Mouse (Mus musculus) limb, embryonic 13.5 days (tissue): ENCODE data around the gene Btbd19. TPM values are rescaled to one million over a fixed set of nuclear protein-coding genes. Genes with fewer than 3 reads are reported as not detected.

Experiments
- ATAC-seq: fragments of 200-750 bp; cut with Nextera tagmentation; 2 replicates; pipeline ENCODE4 v1.8.0; 2017; ENCODE audit warnings: low read depth, moderate number of reproducible peaks, moderate TSS enrichment; ENCODE audit not compliant: low FRiP score
- H3K27ac ChIP-seq: fragments of 300-500 bp; sonication (generic); 2 replicates; pipeline ENCODE4 v1.5.1; 2015; ENCODE audit warnings: inconsistent platforms, mild to moderate bottlenecking, moderate library complexity
- H3K27me3 ChIP-seq: fragments of 300-500 bp; sonication (generic); 2 replicates; pipeline ENCODE4 v1.6.1; 2015; ENCODE audit warnings: mild to moderate bottlenecking, inconsistent platforms
- H3K36me3 ChIP-seq: fragments of 300-500 bp; sonication (generic); 2 replicates; pipeline ENCODE4 v1.6.1; 2015; ENCODE audit warnings: inconsistent platforms, mild to moderate bottlenecking, moderate library complexity
- H3K4me1 ChIP-seq: fragments of 300-500 bp; sonication (generic); 2 replicates; pipeline ENCODE4 v1.6.1; 2015; ENCODE audit warnings: inconsistent platforms
- H3K4me2 ChIP-seq: fragments of 300-500 bp; sonication (generic); replicated peaks from 2 replicates; pipeline ENCODE4 v1.6.1; 2015; ENCODE audit warnings: inconsistent platforms, mild to moderate bottlenecking, moderate library complexity
- H3K4me3 ChIP-seq: fragments of 300-500 bp; sonication (generic); 2 replicates; pipeline ENCODE4 v1.5.1; 2015; ENCODE audit warnings: moderate library complexity, mild to moderate bottlenecking, inconsistent platforms
- H3K9ac ChIP-seq: fragments of 300-500 bp; sonication (generic); 2 replicates; pipeline ENCODE4 v1.6.1; 2015; ENCODE audit warnings: mild to moderate bottlenecking, inconsistent platforms
- H3K9me3 ChIP-seq: fragments of 300-500 bp; sonication (generic); 2 replicates; pipeline ENCODE4 v1.6.1; 2016; ENCODE audit warnings: inconsistent platforms
- WGBS: fragments of 180-500 bp; shearing (Covaris S2); methylation state at CpG from one replicate; pipeline ENCODE4 v1.1.7; 2015; 5-methylcytosine and 5-hydroxymethylcytosine counted together
- microRNA-seq: library from miRNA; unstranded; fragments of <30 nt; microRNA quantifications from one replicate; pipeline ENCODE4, GENCODE M21; 2016
- polyA plus RNA-seq: library from polyadenylated mRNA; unstranded; fragments of >200 nt; fragmentation: Nextera tagmentation; extraction: Ambion mirVana; gene quantifications from 2 replicates; pipeline ENCODE4 v1.2.1, GENCODE M21; 2015

The Btbd19 gene
- polyA plus RNA-seq, 1 experiment from 2014 or later: 5.2 TPM

DNA sequence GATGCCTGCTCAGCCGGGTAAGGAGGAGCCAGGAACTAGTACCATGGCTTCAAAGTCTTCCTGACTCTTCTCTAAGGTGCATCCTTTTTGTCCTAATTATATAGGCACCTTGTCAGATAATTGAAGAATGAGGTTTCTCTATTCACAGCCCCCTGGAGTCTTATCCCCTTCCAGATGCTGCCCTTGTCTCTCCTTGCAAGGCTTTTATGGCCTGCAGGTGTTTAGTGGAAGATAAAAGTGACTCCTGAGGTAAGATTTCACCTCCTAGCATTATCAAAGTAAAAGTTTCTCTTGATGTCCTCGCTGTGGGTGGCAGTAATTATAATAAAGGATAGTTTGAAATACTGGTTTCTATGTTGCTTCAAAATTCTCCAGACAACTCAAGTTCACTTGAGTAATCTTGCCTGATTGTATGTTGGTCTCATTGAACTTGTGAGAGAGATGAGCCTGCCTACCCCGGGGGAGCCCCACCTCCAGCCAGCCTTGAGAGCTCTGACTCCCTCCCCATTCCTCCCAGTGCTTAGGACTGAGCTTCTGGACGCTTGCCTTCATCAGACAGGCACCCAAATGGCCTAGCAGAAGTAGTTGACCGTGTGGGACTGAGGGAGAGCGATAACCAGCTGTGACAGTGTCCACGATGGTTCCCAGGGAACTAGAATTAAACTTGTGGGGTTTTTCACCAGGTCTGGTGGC is 37.4 kb downstream of the Btbd19 start:
- WGBS: 64% methylated on average over 7 of the region's 7 CpGs
- no peak for ATAC-seq
- Histone ChIP-seq H3K9ac (no peak overlapping the region), H3K36me3 (peaks cover 27% of the 10 kb centered on the region), H3K4me3 (no peak overlapping the region), H3K4me1 (no peaks in the 10 kb centered on the region), H3K27me3 (no peaks in the 10 kb centered on the region), H3K27ac (no peak overlapping the region), H3K4me2 (no peak overlapping the region), H3K9me3 (no peaks in the 10 kb centered on the region)

DNA sequence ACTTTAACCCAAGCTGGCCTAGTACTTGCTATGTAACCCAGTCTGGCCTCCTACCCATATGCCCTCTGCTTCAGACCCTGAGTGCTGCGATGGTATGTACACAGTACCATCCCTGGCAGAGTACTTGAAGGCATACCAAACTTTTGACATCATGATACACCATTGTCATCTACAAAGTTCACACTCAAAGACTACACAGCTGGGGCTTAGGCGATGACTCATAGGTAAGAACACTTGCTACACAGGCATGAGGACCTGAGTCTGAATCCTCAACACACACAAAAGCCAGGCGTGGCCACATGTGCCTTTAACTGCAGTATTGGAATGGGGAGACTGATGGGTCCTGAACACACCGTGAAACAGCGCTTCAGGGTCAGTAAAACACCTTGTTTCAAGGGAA is 54.3 kb downstream of the Btbd19 start:
- Histone ChIP-seq H3K9ac (no peak overlapping the region), H3K4me3 (no peak overlapping the region), H3K9me3 (no peaks in the 10 kb centered on the region), H3K4me2 (no peak overlapping the region), H3K36me3 (peaks cover 92% of the 10 kb centered on the region), H3K4me1 (no peaks in the 10 kb centered on the region), H3K27me3 (no peaks in the 10 kb centered on the region), H3K27ac (no peak overlapping the region)
- 92% methylated on average over 5 of the region's 5 CpGs for WGBS
- no peak for ATAC-seq

DNA sequence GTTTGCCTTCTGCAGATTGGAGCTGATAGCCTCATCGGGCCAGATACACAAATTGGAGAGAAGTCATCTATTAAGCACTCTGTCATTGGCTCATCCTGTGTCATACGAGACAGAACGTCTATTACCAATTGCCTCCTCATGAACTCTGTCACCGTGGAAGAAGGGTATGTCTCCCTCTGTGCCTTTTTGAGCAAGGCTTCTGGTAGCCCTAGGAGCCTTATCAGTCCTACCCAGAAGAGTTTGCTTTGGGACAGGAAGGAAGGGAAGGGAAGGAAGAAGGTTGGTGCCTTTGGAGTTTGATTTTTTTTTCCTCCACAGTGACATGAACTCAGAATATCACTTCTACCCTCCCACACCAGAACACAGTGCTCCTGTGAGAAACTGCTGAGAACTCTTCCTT is 54.9 kb downstream of the Btbd19 start:
- H3K4me2 ChIP-seq: no peak overlapping the region
- no peak overlapping the region for H3K4me3 ChIP-seq
- no peak overlapping the region for H3K27ac ChIP-seq
- no peaks in the 10 kb centered on the region for H3K27me3 ChIP-seq
- H3K36me3 ChIP-seq: peaks cover 91% of the 10 kb centered on the region
- no peaks in the 10 kb centered on the region for H3K4me1 ChIP-seq
- WGBS: 89% methylated on average over 4 of the region's 4 CpGs
- no peak overlapping the region for H3K9ac ChIP-seq
- no peaks in the 10 kb centered on the region for H3K9me3 ChIP-seq
- no peak for ATAC-seq

DNA sequence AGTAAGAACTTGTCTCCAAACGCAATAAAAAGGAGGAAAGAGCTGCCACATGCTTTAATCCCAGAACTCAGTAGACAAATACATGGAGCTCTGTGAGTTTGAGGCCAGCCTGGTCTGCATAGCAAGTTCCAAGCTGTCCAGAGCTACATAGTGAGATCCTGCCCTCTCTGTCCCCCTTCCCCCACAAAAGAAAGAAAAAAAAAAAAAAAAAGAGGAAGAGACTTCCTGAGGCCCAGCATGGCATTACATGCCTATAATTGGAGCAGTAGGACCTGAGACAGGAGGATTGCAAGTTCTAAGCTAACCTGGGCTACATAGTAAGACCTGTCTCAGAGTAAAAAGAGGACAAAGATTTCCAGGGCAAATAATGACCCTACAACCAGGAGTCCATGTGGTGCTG is 55.9 kb downstream of the Btbd19 start:
- 93% methylated on average over 1 of the region's 1 CpGs for WGBS
- Histone ChIP-seq H3K27ac (no peak overlapping the region), H3K4me1 (no peaks in the 10 kb centered on the region), H3K4me3 (no peak overlapping the region), H3K36me3 (peaks cover 88% of the 10 kb centered on the region), H3K27me3 (no peaks in the 10 kb centered on the region), H3K9me3 (no peaks in the 10 kb centered on the region), H3K4me2 (no peak overlapping the region), H3K9ac (no peak overlapping the region)
- no peak for ATAC-seq

Small RNA genes lying within 50 kb of the gene (microRNA-seq; reads per million reads assigned to microRNA genes)
- not detected for gene Gm22398

Other genes starting within 250 kb of the Btbd19 start
- 0.57 and 0.62 TPM in 2 replicates for gene Zswim5, start 248.3 kb downstream of the Btbd19 start, polyA plus RNA-seq
- 99.5 and 111 TPM in 2 replicates for gene Urod, start 131.3 kb downstream of the Btbd19 start, polyA plus RNA-seq
- 10.2 and 10.3 TPM in 2 replicates for gene Hectd3, start 130.4 kb downstream of the Btbd19 start, polyA plus RNA-seq
- gene Eif2b3, start 106.3 kb downstream of the Btbd19 start, polyA plus RNA-seq: 47.0 and 49.9 TPM in 2 replicates
- gene Ptch2, start 29.6 kb downstream of the Btbd19 start, polyA plus RNA-seq: 7.9 and 9.4 TPM in 2 replicates
- gene Tctex1d4, start 1.1 kb upstream of the Btbd19 start, polyA plus RNA-seq: not detected in 2 replicates
- 3.1 and 3.5 TPM in 2 replicates for gene Plk3, start 8.2 kb upstream of the Btbd19 start, polyA plus RNA-seq
- gene Rps8, start 30.5 kb upstream of the Btbd19 start, polyA plus RNA-seq: 885 and 930 TPM in 2 replicates
- gene Kif2c, start 56.9 kb upstream of the Btbd19 start, polyA plus RNA-seq: 71.4 and 72.6 TPM in 2 replicates
- gene Tmem53, start 126.2 kb upstream of the Btbd19 start, polyA plus RNA-seq: 10.0 and 11.3 TPM in 2 replicates
- 0.53 and 0.79 TPM in 2 replicates for gene Armh1, start 126.4 kb upstream of the Btbd19 start, polyA plus RNA-seq